Mouse (Mus musculus): ENCODE results near the gene Olfr324. TPM values are rescaled to one million over a fixed set of nuclear protein-coding genes. Genes with fewer than 3 reads are reported as not detected.

The Olfr324 gene
- total RNA-seq, 2 experiments from 2014 or later, result not detected

GRCm38 (mm10) chr11:58634878-58635277 is 40.0 kb downstream of the Olfr324 start:
- no peak for DNase-seq (ENCODE audit: low spot score)

GRCm38 (mm10) chr11:58636376-58636977 is 41.6 kb downstream of the Olfr324 start:
- peak; percentile 41 for DNase-seq (ENCODE audit: low spot score)

DNA sequence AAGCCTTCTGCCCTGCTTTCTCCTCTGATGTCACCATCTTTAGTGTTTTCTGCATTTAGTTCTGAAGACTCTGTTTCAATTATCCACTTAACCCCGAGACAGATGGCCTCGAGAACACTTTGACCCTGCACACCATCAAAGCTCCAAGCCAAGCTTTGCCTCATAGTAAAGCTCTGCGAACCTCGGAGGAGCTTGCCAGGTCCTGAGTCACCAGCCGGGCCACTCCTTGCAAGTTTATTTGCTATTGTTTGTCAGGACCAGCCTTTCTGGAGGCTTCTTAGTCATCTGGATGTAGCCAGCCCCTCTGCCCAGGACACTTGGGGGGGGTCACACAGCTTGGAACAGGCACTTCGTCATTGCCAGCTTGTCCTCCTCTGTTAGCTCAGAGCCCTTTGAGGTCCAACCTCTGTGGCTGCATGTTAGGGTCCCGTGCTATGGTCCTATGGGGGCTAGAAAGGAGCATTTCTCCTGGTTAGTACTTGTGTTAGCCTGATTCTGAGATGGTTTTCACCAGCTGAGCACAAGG is 43.3 kb downstream of the Olfr324 start:
- DNase-seq (ENCODE audit: low spot score), result peak; percentile 48

- DNase-seq (ENCODE audit: low spot score), result no peak
Observed at GRCm38 (mm10) chr11:58640272-58640867, 45.5 kb downstream of the Olfr324 start, which contains the start of gene Trim58. Gene Trim58, plus strand, starts transcription at chr11:58640465.

DNA sequence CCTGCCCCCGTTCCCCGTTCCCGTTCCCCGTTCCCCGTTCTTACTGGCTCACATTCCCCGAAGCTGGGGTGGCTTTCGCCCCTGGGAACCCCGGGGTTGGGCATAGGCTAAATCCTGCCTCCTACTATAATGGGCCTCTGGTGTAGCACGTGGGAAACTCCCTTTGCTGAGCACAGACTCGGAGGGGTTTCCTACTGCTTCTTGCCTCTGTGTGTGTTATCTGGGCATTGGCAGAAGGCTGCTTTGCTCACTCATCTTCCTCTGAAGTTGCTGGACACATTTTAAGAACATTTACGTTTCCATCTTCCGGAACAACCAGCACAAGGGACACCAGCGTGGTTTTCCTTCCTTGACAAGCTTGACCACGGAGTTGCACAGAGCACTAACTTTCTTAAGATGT is 46.1 kb downstream of the Olfr324 start:
- DNase-seq (ENCODE audit: low spot score), result no peak

- no peak for DNase-seq (ENCODE audit: low spot score)
Observed at GRCm38 (mm10) chr11:58641638-58642358, 46.9 kb downstream of the Olfr324 start.

- peak; percentile 10 for DNase-seq (ENCODE audit: low spot score)
Observed at GRCm38 (mm10) chr11:58643350-58643749, 48.4 kb downstream of the Olfr324 start.

Other genes with a start within 250 kb of the Olfr324 start
- gene Lypd8, start 216.1 kb upstream of the Olfr324 start, total RNA-seq (2021), result not detected
- gene 1810065E05Rik, start 174.0 kb upstream of the Olfr324 start, total RNA-seq (2021), result not detected
- gene Gm12253, start 162.6 kb upstream of the Olfr324 start, total RNA-seq (2021), result not detected
- not detected for gene Lypd9, start 142.2 kb upstream of the Olfr324 start, total RNA-seq (2021)
- not detected for gene Olfr30, start 132.8 kb upstream of the Olfr324 start, total RNA-seq (2021)
- gene Olfr332, start 102.6 kb upstream of the Olfr324 start, total RNA-seq (2021), result not detected
- not detected for gene Olfr331, start 92.5 kb upstream of the Olfr324 start, total RNA-seq (2021)
- not detected for gene Olfr330, start 60.3 kb upstream of the Olfr324 start, total RNA-seq (2021)
- gene Olfr329-ps, start 48.7 kb upstream of the Olfr324 start, total RNA-seq (2021), result not detected
- gene Olfr328, start 39.5 kb upstream of the Olfr324 start, total RNA-seq (2021), result not detected
- not detected for gene Olfr224, start 24.6 kb upstream of the Olfr324 start, total RNA-seq (2021)
- not detected for gene Olfr325, start 17.4 kb upstream of the Olfr324 start, total RNA-seq (2021)
- not detected for gene 2210407C18Rik, start 21.0 kb downstream of the Olfr324 start, total RNA-seq (2021)
- gene Olfr323, start 35.4 kb downstream of the Olfr324 start, total RNA-seq (2021), result not detected
- gene Trim58, start 45.4 kb downstream of the Olfr324 start, total RNA-seq (2021), result not detected
- not detected for gene Olfr322, start 63.7 kb downstream of the Olfr324 start, total RNA-seq (2021)
- not detected for gene Olfr320, start 86.0 kb downstream of the Olfr324 start, total RNA-seq (2021)
- not detected for gene Olfr319, start 104.0 kb downstream of the Olfr324 start, total RNA-seq (2021)
- not detected for gene Olfr318, start 128.9 kb downstream of the Olfr324 start, total RNA-seq (2021)
- not detected for gene Olfr317, start 144.1 kb downstream of the Olfr324 start, total RNA-seq (2021)
- gene Olfr316, start 157.6 kb downstream of the Olfr324 start, total RNA-seq (2021), result not detected
- gene Olfr315, start 178.1 kb downstream of the Olfr324 start, total RNA-seq (2021), result not detected
- not detected for gene Olfr314, start 187.8 kb downstream of the Olfr324 start, total RNA-seq (2021)
- gene Fam183b, start 206.8 kb downstream of the Olfr324 start, total RNA-seq (2021), result not detected
- not detected for gene Olfr313, start 219.9 kb downstream of the Olfr324 start, total RNA-seq (2021)
- gene Olfr312, start 234.1 kb downstream of the Olfr324 start, total RNA-seq (2021), result not detected
- gene Olfr311, start 244.1 kb downstream of the Olfr324 start, total RNA-seq (2021), result not detected